ENCODE assay signal across 8 mouse cellular contexts in genomic region chr5:135965501-135965930, GRCm38 (mm10). TPM values are rescaled to one million over a fixed set of nuclear protein-coding genes. Genes with fewer than 3 reads are reported as not detected.
DNase-seq lines count a peak whose midpoint lies in the region; ATAC-seq lines count a peak whose summit lies in the region.

No protein-coding gene starts in this region.

- no peak for ATAC-seq in forebrain, embryonic 16.5 days
- ATAC-seq in kidney, embryonic 16.5 days (ENCODE audit: low FRiP score, low TSS enrichment), result no peak

- H3K4me1 ChIP-seq in forebrain, embryonic 16.5 days (replicated peaks; ENCODE audit: control insufficient read depth, insufficient read depth, low read length), result peaks cover 12% of the 10 kb centered on the region
- peaks cover 19% of the 10 kb centered on the region for H3K4me1 ChIP-seq in kidney, embryonic 16.5 days (ENCODE audit: insufficient read depth, low read length)

- no peaks in the 10 kb centered on the region for H3K9me3 ChIP-seq in forebrain, embryonic 16.5 days (ENCODE audit: control insufficient read depth, low read length)
- no peaks in the 10 kb centered on the region for H3K9me3 ChIP-seq in kidney, embryonic 16.5 days (ENCODE audit: low read length)

- 8% methylated on average over 24 of the region's 24 CpGs for WGBS in forebrain, embryonic 16.5 days
- 6% methylated on average over 24 of the region's 24 CpGs for WGBS in kidney, embryonic 16.5 days

- 0 out of 2 replicates have a peak overlapping the region, but pooled peaks have one; percentile 4 for H3K4me3 ChIP-seq in forebrain, embryonic 16.5 days (replicated peaks; ENCODE audit: low read length)
- peak overlapping the region; percentile 38 for H3K4me3 ChIP-seq in kidney, embryonic 16.5 days (ENCODE audit: low read length)

- peak; percentile 45 for DNase-seq in adrenal gland, adult 2 months
- no peak for DNase-seq in adrenal gland, adult 8-10 months
- DNase-seq in ZHBTc4 (ENCODE audit: low read depth, low spot score), result peak; percentile 67
- peak; percentile 21 for DNase-seq in lung, postnatal 14 days
- DNase-seq in urinary bladder, postnatal 25 days (ENCODE audit: low spot score), result peak; percentile 37
- DNase-seq in spleen, adult 12 weeks (ENCODE audit: low spot score), result no peak

- peak overlapping the region; percentile 35 for H3K4me2 ChIP-seq in forebrain, embryonic 16.5 days (ENCODE audit: low read length)
- peak overlapping the region; percentile 58 for H3K4me2 ChIP-seq in kidney, embryonic 16.5 days (replicated peaks; ENCODE audit: low read depth, low read length)

- no peak overlapping the region for H3K27ac ChIP-seq in forebrain, embryonic 16.5 days (ENCODE audit: low read length)
- peak overlapping the region; percentile 57 for H3K27ac ChIP-seq in kidney, embryonic 16.5 days (ENCODE audit: low read length)

- H3K36me3 ChIP-seq in forebrain, embryonic 16.5 days (ENCODE audit: control insufficient read depth, insufficient read depth), result no peaks in the 10 kb centered on the region
- H3K36me3 ChIP-seq in kidney, embryonic 16.5 days (ENCODE audit: insufficient read depth, low read length), result no peaks in the 10 kb centered on the region

- no peaks in the 10 kb centered on the region for H3K27me3 ChIP-seq in forebrain, embryonic 16.5 days (replicated peaks; ENCODE audit: control insufficient read depth, insufficient read depth, low read length)
- no peaks in the 10 kb centered on the region for H3K27me3 ChIP-seq in kidney, embryonic 16.5 days (ENCODE audit: insufficient read depth, low read length)

- peak overlapping the region; percentile 10 for H3K9ac ChIP-seq in forebrain, embryonic 16.5 days (replicated peaks; ENCODE audit: low read depth, low read length)
- peak overlapping the region; percentile 48 for H3K9ac ChIP-seq in kidney, embryonic 16.5 days (replicated peaks; ENCODE audit: low read length)

RNA-seq across cellular contexts. Expression of gene Ssc4d, which starts 8.8 kb away (rescaled TPM):
- total RNA-seq in adrenal gland, adult 2 months (2021), result 1 to 10 TPM; 2.8 to 3.1 TPM
- polyA plus RNA-seq in adrenal gland, adult 2 months (2012; rRNA removed), result 4.3 and 11.1 TPM in 2 replicates
- 10 to 100 TPM in 1 of 4 experiments, 1 to 10 TPM in 3; 4.5 to 15.0 (median 7.8) TPM for total RNA-seq in adrenal gland, adult 8-10 months (2022)
- polyA plus RNA-seq in forebrain, embryonic 16.5 days (2015; fragmentation: Nextera tagmentation; extraction: Ambion mirVana), result 0.71 and 1.0 TPM in 2 replicates
- 11.3 and 11.8 TPM in 2 replicates for polyA plus RNA-seq in kidney, embryonic 16.5 days (2015; fragmentation: Nextera tagmentation; extraction: Ambion mirVana)

RNA-seq across cellular contexts. Expression of gene Zp3, which starts 14.4 kb away (rescaled TPM):
- not detected for total RNA-seq in adrenal gland, adult 2 months (2021)
- polyA plus RNA-seq in adrenal gland, adult 2 months (2012; rRNA removed), result not detected in 2 replicates
- total RNA-seq in adrenal gland, adult 8-10 months (2022), result not detected
- polyA plus RNA-seq in forebrain, embryonic 16.5 days (2015; fragmentation: Nextera tagmentation; extraction: Ambion mirVana), result 0.19 TPM in 1 of 2 replicates, not detected in the other
- 0.18 and 0.20 TPM in 2 replicates for polyA plus RNA-seq in kidney, embryonic 16.5 days (2015; fragmentation: Nextera tagmentation; extraction: Ambion mirVana)

RNA-seq across cellular contexts. Expression of gene Dtx2, which starts 29.1 kb away (rescaled TPM):
- total RNA-seq in adrenal gland, adult 2 months (2021), result 10 to 100 TPM; 13.6 to 19.0 TPM
- polyA plus RNA-seq in adrenal gland, adult 2 months (2012; rRNA removed), result 30.1 and 34.3 TPM in 2 replicates
- 10 to 100 TPM; 13.0 to 17.6 (median 16.9) TPM for total RNA-seq in adrenal gland, adult 8-10 months (2022)
- polyA plus RNA-seq in forebrain, embryonic 16.5 days (2015; fragmentation: Nextera tagmentation; extraction: Ambion mirVana), result 26.4 and 28.1 TPM in 2 replicates
- 32.9 and 36.3 TPM in 2 replicates for polyA plus RNA-seq in kidney, embryonic 16.5 days (2015; fragmentation: Nextera tagmentation; extraction: Ambion mirVana)

RNA-seq across cellular contexts. Expression of gene Ywhag, which starts 31.1 kb away (rescaled TPM):
- 100 to 1,000 TPM; 563 to 611 TPM for total RNA-seq in adrenal gland, adult 2 months (2021)
- 227 and 268 TPM in 2 replicates for polyA plus RNA-seq in adrenal gland, adult 2 months (2012; rRNA removed)
- 100 to 1,000 TPM; 434 to 601 (median 481) TPM for total RNA-seq in adrenal gland, adult 8-10 months (2022)
- 870 and 902 TPM in 2 replicates for polyA plus RNA-seq in forebrain, embryonic 16.5 days (2015; fragmentation: Nextera tagmentation; extraction: Ambion mirVana)
- polyA plus RNA-seq in kidney, embryonic 16.5 days (2015; fragmentation: Nextera tagmentation; extraction: Ambion mirVana), result 193 and 202 TPM in 2 replicates

Comparison
In these comparisons a context has a peak if more than half of its experiments do, and no peak if none do; other contexts are left out.
1. DNase-seq: peak in adrenal gland, adult 2 months (single experiment), ZHBTc4 (single experiment), lung, postnatal 14 days (single experiment) and urinary bladder, postnatal 25 days (single experiment); none in adrenal gland, adult 8-10 months (single experiment) and spleen, adult 12 weeks (single experiment).